Mouse (Mus musculus) urinary bladder, postnatal 25 days (tissue): Measurements from ENCODE around the gene Kpna3.
A peak's percentile ranks its signal among the peaks of the same experiment; 100 is the strongest.
"Not testable (repeated sequence)": the region's sequence is repeated elsewhere in the genome, so short reads cannot be mapped to it uniquely, and the experiment has no call there.

Experiments
- DNase-seq: peaks from one replicate; pipeline ENCODE4 v3.0.0; 2022; ENCODE audit warnings: low spot score

Gene Kpna3

DNA sequence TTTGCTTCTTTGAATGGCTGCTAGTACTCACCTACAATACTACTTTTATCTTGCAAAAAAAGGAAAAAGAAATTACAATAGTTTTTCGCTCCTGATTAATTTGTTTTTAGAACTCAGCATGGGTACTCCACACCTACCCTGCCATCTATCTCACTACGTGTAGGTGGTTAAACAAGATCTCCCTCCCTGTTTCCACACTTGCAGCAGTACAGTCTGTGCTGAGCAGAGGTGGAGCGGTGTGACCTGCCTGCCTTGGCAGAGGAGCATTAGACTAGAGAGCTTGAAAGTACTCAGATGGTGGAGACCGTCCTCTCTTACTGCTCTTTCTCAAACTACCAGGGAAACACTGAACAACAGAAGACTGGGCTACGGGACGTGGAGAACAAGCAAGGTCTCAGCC, 44.9 kb downstream of the Kpna3 start:
- DNase-seq: no peak

DNA sequence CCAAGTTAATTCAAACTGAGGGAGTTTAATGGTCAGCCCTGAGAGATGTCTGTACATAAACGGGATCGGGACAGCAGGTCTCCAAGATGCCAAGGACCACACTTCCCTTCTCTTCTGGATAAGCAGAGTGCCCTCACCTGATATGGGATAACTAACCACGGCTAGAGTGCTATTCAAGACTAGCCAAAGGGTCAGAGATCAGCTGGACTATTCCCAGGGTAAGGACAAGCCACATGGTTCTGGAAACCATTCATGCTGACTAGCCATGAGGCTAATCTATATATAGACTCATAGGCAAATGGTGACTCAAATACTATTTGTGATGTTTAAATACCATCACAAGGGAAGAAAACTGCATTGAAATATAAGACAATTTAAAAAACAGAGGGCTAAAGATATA, 49.1 kb downstream of the Kpna3 start:
- DNase-seq: no peak

DNA sequence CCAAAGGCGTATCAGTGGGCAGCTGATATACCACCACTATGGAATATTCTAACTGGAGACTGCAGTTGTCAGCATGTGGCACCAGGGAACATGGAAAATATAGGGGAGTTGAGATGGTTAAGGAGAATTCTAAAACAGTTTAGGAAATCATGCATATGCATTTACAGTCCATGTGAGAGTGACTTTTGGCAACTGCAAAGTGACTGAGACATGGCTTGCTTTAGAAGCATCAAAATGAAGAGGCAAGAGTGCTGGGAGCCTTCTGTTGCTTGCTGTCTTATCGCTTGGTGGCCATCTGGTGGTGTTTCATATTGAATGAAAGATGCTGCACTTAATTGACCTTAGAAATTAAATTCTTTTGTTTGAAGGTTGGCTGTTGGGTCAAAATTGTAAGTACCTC, 72.4 kb downstream of the Kpna3 start:
- no peak for DNase-seq

DNA sequence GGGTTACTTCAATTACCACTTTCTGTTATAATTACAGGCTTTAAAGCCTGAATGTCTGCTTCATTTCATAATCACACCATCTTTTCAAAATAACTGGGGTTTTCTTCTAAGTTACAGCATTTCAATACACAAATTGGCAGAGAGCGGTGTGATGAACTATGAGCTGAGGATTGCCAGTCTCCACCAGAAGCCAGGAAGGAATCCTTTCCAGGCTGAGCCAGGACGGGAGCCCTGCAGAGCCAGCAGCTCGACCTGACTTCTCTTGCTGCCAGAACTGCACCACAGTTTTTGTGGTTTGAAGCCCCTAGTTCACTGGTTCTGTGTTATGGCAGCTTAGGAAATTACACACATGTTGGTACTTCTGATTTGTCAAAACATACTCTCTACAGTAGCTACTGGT, 75.0 kb downstream of the Kpna3 start:
- DNase-seq: no peak

DNA sequence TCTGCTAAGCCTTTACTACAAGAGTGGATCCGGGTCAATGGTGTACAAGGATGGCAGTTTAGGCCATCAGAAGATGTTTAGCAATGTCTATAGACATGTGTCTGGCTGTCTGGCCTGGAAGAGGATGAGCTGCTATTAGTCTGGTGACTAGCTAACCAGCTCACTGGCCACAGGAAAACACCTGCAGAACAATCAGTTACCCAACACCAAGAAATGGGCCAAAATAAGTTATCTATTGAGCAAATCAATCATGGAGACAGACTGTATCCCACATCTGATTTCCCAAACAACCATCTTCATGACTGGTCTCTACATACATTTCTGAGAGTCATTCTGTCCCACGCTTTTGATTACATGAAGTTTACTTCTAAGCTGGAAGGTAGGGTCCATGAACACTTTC, 75.9 kb downstream of the Kpna3 start:
- DNase-seq: no peak

DNA sequence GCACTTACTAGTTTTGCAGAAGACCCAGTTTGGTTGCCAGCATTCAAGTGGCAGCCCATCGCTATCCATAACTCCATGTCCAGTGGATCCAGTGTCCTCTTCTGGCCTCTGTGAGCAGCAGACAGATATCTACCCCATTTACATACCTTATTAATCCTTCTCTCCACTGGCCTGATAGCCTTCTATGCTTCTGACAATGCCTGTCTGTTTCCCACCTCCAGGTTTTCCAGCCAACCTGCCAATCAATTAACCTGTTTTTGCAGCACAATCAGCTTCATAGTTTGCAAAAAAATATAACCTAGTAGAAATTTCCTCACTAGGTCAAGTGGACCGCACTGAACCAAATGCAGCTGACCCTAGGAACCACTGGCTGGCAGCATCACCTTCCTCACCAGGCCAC, 77.4 kb downstream of the Kpna3 start:
- no peak for DNase-seq

DNA sequence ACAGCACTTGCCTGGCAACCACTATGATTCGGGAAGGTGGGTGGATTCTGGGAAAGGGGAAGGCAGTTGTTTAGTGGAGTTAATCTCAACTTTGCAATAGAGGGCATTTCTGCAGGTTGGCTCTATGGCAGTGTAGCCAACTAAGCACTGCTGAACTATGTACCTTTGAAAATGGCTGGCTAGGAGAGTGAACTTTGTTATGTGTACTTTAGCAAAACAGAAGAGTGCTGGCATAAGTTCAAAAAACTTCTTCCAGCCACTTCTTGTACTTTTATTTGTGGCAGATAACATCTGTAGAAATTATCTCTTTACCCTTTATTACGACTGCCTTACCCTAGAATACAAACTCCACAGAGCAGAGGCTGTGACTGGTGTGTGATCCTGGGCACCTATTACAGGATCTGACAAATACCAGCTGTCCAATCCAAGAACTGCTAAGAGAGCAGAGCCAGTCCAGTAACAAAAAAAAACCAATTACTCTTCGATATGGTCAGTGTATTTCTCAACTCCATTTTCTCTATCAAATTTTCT, 78.6 kb downstream of the Kpna3 start:
- DNase-seq: no peak

DNA sequence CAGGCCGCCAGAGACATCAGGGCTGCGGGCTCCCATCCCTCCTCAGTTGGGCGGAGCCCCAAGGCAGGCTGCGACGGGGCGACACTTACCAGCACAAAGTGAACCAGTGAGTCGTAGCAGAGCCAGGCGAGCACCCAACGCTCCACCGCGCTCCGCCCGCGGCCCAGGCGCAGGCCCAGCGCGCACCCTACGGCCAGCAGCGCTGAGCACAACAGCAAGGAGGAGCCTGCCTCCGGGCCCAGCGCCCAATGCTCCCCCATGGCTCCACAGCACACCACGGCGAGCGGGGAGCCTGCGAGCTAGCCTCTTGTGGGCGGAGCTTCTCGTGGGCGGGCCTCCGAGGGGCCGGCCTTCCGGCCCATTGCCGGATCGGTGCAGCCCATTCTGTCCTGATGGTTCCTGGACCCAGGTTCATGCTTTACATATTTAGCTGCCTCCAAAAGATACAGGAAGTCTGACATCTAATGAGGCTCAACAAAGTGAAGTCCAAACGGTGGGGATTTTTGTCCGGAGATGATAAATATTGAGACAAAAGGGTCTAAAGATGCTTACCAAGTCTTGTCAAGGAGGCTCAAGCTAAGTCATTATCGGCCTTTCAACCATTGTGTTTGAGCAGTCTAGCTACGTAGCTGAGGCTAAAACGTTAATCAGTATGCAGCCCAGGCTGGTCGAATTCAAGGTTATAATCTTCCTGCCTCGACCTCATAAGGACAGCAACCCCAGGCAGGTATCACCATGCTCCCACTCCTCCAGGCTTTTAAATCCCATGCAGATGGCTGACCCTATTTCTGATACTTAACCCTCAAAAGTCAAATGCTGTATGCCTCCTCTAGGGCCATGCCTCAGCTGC, 79.3 kb downstream of the Kpna3 start, which contains the start of gene Ebpl:
TSS of gene Ebpl (minus strand) at position 309 of the 850 bp plus-strand sequence.
- peak; percentile 87 for DNase-seq

DNA sequence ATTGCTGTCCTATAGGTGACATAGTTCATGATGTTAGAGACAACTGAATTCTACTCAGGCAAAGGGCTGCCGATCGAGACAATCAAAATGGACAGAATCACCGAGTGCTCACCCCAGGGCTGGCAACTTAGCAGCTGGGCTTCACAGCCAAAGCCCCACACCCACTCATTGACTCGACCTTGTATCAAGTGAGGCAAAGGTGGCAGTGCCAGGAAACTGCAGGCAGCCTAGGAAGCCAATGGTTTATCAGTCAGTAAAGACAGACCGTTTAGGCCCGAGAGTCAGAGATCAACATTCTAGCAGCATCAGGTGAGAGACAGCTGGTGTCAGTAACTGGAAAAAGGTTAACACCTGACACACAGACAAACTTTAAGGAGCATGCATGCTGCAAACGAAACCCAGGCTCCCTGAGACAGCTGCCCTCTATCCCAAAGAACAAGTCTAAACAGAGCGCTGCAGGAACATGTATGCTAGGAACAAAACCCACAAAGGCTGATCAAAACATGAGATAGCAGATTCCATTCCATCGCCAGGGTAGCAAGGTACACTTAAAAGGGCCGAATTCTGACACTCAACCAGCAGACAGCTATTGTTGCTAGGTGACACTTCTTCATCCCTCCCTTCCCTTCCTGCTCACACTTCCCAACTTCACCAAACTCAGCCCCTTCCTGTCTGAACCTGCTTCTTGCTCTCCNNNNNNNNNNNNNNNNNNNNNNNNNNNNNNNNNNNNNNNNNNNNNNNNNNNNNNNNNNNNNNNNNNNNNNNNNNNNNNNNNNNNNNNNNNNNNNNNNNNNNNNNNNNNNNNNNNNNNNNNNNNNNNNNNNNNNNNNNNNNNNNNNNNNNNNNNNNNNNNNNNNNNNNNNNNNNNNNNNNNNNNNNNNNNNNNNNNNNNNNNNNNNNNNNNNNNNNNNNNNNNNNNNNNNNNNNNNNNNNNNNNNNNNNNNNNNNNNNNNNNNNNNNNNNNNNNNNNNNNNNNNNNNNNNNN, 85.1 kb downstream of the Kpna3 start:
- no peak for DNase-seq

DNA sequence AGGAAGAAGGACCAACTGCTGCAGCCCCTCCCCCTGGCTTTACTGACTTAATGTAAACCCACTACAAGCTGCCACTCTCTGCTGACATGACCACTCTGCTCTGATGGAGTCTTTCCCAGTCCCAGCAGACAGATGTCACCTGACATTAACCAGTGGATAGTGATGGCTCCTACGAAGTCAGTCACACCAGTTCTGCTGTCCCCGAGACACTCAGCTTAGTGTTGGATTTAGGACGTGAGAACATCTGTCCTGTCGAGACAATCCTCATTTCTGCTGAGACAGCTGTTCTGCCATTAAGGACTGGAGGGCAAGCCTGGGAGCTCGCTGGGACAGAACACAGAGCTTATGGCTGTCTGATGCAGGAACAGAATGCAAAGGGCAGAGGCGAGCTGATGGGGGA, 88.9 kb downstream of the Kpna3 start:
- DNase-seq: no peak

DNA sequence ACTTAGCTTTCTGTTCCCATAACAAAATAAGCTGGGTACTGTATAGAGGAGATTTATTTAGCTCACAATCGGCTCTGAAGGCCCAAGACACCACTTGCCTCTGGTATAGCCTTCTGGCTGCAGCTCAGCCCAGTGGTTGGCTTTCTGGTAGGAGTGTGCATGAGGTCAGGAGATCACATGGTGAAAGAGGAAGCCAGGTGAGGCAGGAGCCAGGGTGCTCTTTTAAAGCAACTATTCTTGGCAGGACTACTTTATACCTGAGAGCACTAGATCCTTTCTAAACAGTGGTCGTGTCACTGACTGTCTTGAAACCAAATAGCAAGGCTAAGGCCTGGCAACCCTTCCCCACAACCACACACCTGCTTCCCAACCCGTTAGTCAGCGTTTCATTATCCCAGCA, 89.8 kb downstream of the Kpna3 start:
- DNase-seq: no peak

DNA sequence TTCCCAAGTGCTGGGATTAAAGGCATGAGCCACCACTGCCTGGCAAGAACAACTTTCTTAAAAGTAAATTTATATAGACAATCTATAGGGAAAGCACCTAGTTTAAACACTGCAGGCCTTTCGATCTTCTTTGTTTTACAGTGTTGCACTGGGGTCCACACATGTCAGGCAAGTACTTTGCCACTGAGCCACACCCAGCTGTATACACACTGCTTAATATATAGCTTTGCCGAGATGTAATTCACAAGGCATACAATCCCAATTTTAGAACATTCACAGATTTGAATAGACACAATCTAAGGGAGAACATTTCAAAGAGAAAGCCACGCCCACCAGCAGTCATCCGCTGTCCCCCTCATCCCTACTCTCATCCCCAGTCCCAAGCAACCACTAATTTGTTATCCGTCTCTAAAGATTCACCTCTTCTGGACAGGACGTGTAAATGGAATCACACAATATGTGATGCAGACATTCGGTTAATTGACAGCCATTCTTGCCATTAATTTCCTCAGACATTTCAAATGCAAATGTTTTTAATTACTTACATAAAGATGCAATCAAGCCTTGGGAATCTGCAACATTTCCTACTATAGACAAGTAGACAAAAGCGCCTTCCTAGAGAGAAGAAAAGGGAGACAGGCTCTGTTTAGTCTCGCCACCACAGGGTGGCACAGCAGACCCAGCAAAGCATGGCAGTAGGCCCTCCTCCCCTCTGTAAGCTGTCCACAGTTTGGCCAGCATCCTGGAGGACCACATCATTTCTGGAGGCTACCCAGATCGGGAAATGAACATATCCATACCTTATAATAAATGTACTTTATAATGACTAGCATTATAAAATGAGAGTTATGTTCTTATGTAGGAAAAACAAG, 92.6 kb downstream of the Kpna3 start:
- no peak for DNase-seq

DNA sequence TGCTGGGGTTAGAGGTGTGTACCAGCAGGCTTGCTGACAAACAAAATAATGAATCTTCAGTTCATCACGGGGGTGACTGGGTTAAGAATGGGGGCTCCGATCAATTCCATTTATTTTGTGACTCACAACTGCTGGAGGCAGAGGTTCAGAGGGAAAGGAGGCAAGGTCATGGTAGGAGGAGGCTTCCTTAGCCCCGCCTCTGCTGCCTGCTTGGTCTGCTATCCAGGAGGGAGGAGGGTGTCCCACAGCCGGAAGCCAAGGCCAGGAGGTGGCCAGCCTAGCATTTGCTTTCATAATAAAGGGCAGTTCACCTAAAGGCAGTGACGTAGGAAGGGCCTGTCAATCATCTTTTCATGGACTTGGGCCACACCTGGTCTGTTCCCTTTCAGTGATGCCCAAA, 95.1 kb downstream of the Kpna3 start:
- DNase-seq: no peak

DNA sequence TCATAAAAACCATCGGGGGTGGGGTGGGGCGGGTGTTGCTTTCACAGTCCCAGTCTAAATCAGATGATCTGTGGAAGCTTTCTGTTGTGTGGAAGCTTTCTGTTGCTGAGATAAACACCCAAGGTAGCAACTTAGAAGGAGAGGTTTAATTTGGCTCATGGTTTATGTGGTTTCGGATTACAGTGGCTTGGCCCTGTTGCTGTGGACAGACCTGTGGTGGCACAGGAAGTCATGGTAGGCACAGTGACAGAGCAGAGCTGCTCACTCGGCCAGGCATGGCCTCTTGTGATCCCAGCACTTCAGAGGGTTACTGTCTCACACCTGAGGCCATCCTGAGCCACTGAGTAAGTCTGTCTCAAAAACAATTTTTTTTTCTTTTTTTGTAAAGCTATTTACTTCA, 100.3 kb downstream of the Kpna3 start:
- no peak for DNase-seq

DNA sequence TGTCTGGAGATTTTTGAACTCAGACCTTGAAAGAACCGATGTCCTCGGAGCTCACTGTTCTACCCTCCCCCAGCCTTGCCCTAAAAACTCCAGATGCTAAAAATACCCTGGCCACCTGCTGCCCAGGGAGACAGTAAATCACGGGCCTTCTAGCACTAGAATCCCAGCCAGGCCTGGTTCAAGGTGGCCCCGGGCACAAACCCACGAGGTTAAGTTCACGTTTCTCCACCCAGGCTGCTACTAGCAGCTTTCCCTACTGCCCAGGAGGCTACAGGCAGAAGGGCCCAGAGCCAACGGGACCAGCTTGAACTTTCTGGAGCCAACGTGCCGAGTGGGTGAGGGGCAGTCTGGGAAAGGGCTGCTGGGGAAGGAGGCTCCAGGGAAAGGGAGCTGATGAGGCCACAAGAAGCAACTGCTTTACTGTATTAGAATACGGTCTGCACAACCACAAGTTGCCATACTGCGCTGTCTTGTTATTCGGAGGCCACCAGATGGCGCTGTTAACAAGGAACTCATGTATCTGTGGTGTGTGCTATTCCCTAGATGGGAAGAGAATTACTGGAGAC, 108.6 kb downstream of the Kpna3 start:
- DNase-seq: peak; percentile 88

DNA sequence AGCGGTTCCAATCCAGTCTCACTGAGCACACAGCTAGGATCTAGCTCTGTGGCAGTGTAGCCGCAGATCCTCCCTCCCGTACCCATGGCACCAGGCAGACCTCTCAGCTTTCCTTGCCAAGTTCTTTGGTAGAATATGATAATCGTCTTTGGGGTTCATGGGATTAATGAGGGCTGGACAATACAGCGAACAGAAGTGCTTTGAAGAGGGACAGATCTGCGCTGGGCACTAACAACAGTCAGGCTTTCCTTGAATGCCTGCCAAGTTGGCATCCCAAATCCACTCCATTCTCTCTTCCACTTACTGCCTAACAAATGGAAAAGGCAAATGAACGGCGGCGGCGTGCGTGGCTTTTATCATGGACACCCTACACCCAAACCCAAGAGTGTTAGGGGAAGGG, 109.1 kb downstream of the Kpna3 start:
- no peak for DNase-seq

DNA sequence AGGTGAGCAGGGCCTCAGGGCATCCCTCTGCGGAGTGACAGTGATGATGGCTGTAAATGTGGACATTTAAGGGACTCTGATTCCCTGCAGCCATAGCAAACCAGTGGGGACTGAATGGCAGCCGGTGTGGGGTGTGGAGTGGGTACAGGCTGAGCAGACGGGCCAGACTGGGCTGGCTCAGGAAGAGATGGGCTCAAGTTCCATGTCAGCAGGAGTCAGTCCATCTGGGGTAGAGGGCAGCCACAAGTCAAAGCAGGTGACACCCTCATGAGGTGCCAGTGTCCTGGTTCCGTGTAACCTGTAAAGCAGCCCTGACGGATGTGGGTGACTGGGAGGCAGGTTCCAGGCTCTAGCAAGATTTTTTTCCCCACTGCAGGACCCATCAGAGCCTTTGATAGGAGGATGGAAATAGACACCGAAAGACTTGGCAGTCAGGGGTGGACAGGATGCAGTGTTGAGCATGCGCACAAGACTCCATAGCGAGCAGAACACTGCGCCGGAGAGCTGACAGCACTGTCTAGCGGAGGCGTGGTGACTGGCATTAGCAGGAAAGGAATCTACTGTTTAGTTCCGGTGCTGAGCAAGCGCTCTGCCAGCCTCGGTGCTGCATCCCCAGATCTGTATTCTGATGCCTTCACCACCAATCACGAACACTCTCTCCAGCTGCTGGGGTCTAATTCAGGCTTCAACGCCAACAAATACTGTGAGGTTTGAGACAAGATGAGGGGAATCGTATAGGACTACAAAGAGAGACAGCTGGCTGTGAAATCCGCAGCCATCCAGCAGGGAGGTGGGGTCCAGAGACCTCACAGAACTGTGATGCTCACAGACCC, 111.8 kb downstream of the Kpna3 start:
- DNase-seq: peak; percentile 39

DNA sequence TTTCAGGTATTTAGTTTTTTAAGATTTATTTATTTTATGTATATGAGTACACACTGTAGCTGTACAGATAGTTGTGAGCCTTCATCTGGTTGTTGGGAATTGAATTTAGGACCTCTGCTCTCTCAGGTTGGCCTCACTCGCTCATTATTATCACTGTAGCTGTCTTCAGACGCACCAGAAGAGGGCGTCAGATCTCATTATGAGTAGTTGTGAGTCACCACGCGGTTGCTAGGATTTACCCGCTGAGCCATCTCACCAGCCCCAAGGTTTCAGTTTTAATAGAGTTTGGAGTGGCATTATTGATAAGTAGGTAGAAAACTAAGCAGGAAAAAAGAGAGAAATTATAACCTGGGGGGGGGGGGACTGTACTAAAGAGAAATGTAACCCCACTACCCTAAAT, 112.7 kb downstream of the Kpna3 start:
- DNase-seq: not testable (repeated sequence)

DNA sequence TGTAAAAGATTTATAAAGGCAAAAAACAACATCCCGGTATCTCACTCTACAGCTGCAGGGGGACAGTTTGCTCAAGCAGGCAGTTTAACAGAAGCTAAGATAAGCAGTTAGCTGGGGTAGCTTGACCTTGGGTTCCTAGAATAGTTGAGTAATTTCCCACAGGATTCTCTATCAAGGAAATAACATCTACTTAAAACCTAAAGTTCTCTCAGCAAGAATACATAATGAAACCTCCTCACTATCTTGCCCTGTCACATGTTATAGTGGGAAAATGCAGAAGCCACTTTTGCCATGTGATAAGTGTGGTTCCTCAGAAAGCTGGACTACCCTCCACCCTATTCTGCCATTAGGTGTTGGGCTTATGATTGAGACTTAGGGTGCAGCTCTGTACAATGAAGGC, 116.9 kb downstream of the Kpna3 start:
- DNase-seq: no peak

DNA sequence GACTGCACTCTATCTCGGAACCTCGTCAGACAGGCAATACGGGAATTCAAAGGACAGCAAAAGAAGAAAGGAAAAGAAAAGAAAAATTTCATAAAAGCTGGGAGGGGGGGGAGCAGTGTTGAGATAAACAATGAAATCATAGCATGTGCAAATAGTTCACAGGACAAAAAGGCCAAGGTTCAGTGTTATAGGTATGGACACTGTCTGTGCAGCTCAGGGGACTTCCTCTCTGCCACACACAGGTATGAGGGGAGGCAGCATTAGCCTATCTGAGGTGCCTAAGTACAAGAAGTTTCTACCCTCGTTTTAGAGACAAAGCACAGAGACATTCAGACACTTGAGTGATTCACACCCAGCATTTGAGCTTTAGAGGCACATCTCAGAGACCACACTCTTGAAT, 118.5 kb downstream of the Kpna3 start:
- no peak for DNase-seq

DNA sequence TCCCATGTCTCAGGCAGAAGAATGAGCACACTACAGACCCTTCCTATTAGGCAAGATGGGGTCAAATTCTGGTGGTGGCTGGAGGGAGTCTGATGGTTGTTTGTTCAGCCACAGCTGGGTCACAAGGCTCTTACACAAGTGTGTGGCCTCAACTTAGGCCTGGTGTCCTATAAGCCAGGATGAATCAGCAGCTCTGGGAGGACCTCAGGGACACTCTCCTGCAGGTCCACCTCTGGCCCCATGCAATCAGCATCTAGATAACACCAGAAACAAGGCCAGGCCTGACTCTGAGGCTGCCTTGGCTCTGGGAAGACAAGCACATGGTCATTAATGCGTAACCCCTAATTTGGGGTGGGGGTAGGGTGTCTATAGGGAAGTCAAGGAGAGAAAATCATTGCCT, 118.9 kb downstream of the Kpna3 start:
- DNase-seq: no peak
